Comparison of ENCODE assay signal across 8 mouse cellular contexts in genomic region chr7:131371880-131372651, GRCm38 (mm10). TPM values are rescaled to one million over a fixed set of nuclear protein-coding genes. Genes with fewer than 3 reads are reported as not detected.
DNase-seq lines count a peak whose midpoint lies in the region; ATAC-seq and TF ChIP-seq lines count a peak whose summit lies in the region.

No protein-coding gene starts in this region.

- peaks cover 5% of the 10 kb centered on the region for H3K4me1 ChIP-seq in hindbrain, embryonic 12.5 days
- peaks cover 5% of the 10 kb centered on the region for H3K4me1 ChIP-seq in midbrain, embryonic 11.5 days (ENCODE audit: control insufficient read depth, insufficient read depth, low read length)

- DNase-seq in layer of hippocampus, adult 2 months (ENCODE audit: low spot score in 2 of 2): no peak
- DNase-seq in layer of hippocampus, adult 9-10 months (ENCODE audit: low spot score): no peak
- peak; percentile 29 for DNase-seq in brain, embryonic 14.5 days (ENCODE audit: low read depth)
- no peak for DNase-seq in midbrain, embryonic 11.5 days (ENCODE audit: low spot score, missing footprints)
- DNase-seq in frontal cortex, postnatal 36 days (ENCODE audit: low spot score in 2 of 2): no peak
- DNase-seq in gastrocnemius, postnatal 4 days (ENCODE audit: low spot score in 2 of 2): no peak
- DNase-seq in gastrocnemius, postnatal 10 days: no peak

- H3K9ac ChIP-seq in hindbrain, embryonic 12.5 days: peak overlapping the region; percentile 85
- H3K9ac ChIP-seq in midbrain, embryonic 11.5 days (ENCODE audit: low read length): peak overlapping the region; percentile 95; the same call in 1 of the 2 replicates

- no peaks in the 10 kb centered on the region for H3K27me3 ChIP-seq in hindbrain, embryonic 12.5 days
- no peaks in the 10 kb centered on the region for H3K27me3 ChIP-seq in midbrain, embryonic 11.5 days (ENCODE audit: control insufficient read depth, insufficient read depth, low read length)

- TF ChIP-seq POLR2A in brain, embryonic 14.5 days (IDR thresholded peaks at IDR 0.05; ENCODE audit: borderline replicate concordance, extremely low read depth, insufficient read depth, insufficient read length, poor library complexity, severe bottlenecking): no peak

- 78% methylated on average over 9 of the region's 9 CpGs for WGBS in hindbrain, embryonic 12.5 days
- 76% methylated on average over 9 of the region's 9 CpGs for WGBS in midbrain, embryonic 11.5 days

- no peaks in the 10 kb centered on the region for H3K9me3 ChIP-seq in hindbrain, embryonic 12.5 days (replicated peaks)
- H3K9me3 ChIP-seq in midbrain, embryonic 11.5 days (ENCODE audit: control insufficient read depth, low read length): no peaks in the 10 kb centered on the region

- peak overlapping the region; percentile 79 for H3K4me2 ChIP-seq in hindbrain, embryonic 12.5 days (replicated peaks)
- peak overlapping the region; percentile 80 for H3K4me2 ChIP-seq in midbrain, embryonic 11.5 days

- H3K27ac ChIP-seq in layer of hippocampus, adult 2 months: peak overlapping the region; percentile 100; the same call in 1 of the 2 replicates
- H3K27ac ChIP-seq in hindbrain, embryonic 12.5 days: no peak overlapping the region
- H3K27ac ChIP-seq in midbrain, embryonic 11.5 days (ENCODE audit: low read depth, low read length): no peak overlapping the region

- TF ChIP-seq CTCF in layer of hippocampus, adult 2 months (conservative IDR thresholded peaks at IDR 0.05): peak; percentile 43
- no peak for TF ChIP-seq CTCF in brain, embryonic 14.5 days (IDR thresholded peaks at IDR 0.05; ENCODE audit: borderline replicate concordance, extremely low read depth, insufficient read depth, insufficient read length)

- H3K4me3 ChIP-seq in layer of hippocampus, adult 2 months: peak overlapping the region; percentile 67
- H3K4me3 ChIP-seq in hindbrain, embryonic 12.5 days: peak overlapping the region; percentile 76
- peak overlapping the region; percentile 73; the same call in 1 of the 2 replicates for H3K4me3 ChIP-seq in midbrain, embryonic 11.5 days (ENCODE audit: low read depth, low read length)

- no peak for ATAC-seq in hindbrain, embryonic 12.5 days (ENCODE audit: low FRiP score)
- ATAC-seq in midbrain, embryonic 11.5 days (ENCODE audit: low FRiP score): 0 out of 2 replicates have a peak, but pooled peaks have one; percentile 18

- H3K36me3 ChIP-seq in hindbrain, embryonic 12.5 days: no peaks in the 10 kb centered on the region
- no peaks in the 10 kb centered on the region for H3K36me3 ChIP-seq in midbrain, embryonic 11.5 days (ENCODE audit: control insufficient read depth, insufficient read depth, low read length)

RNA-seq across cellular contexts. Expression of gene Pstk, which starts 1.1 kb away (rescaled TPM):
- total RNA-seq in layer of hippocampus, adult 2 months (2021): 10 to 100 TPM; 50.1 to 57.4 TPM
- polyA plus RNA-seq in brain, embryonic 14.5 days (2012; rRNA removed): 36.7 and 43.2 TPM in 2 replicates
- polyA plus RNA-seq in hindbrain, embryonic 12.5 days (2016; fragmentation: Nextera tagmentation; extraction: Ambion mirVana): 54.8 and 56.5 TPM in 2 replicates
- polyA plus RNA-seq in midbrain, embryonic 11.5 days (2014; fragmentation: Nextera tagmentation; extraction: Ambion mirVana): 63.8 and 65.6 TPM in 2 replicates
- 10 to 100 TPM; 28.5 to 34.0 TPM for total RNA-seq in gastrocnemius, postnatal 4 days (2021)
- 10 to 100 TPM; 30.1 to 36.2 TPM for total RNA-seq in gastrocnemius, postnatal 10 days (2021)

RNA-seq across cellular contexts. Expression of gene 2310057M21Rik, which starts 9.5 kb away (rescaled TPM):
- total RNA-seq in layer of hippocampus, adult 2 months (2021): 10 to 100 TPM; 25.7 to 32.2 TPM
- polyA plus RNA-seq in brain, embryonic 14.5 days (2012; rRNA removed): 14.0 and 18.4 TPM in 2 replicates
- 17.3 and 21.3 TPM in 2 replicates for polyA plus RNA-seq in hindbrain, embryonic 12.5 days (2016; fragmentation: Nextera tagmentation; extraction: Ambion mirVana)
- 18.6 and 23.9 TPM in 2 replicates for polyA plus RNA-seq in midbrain, embryonic 11.5 days (2014; fragmentation: Nextera tagmentation; extraction: Ambion mirVana)
- 10 to 100 TPM; 13.7 to 19.7 TPM for total RNA-seq in gastrocnemius, postnatal 4 days (2021)
- total RNA-seq in gastrocnemius, postnatal 10 days (2021): 10 to 100 TPM; 14.2 to 15.0 TPM

RNA-seq across cellular contexts. Expression of gene Ikzf5, which starts 38.3 kb away (rescaled TPM):
- total RNA-seq in layer of hippocampus, adult 2 months (2021): 10 to 100 TPM; 52.3 to 55.6 TPM
- 19.6 and 20.5 TPM in 2 replicates for polyA plus RNA-seq in brain, embryonic 14.5 days (2012; rRNA removed)
- 18.9 and 22.7 TPM in 2 replicates for polyA plus RNA-seq in hindbrain, embryonic 12.5 days (2016; fragmentation: Nextera tagmentation; extraction: Ambion mirVana)
- 27.8 and 31.9 TPM in 2 replicates for polyA plus RNA-seq in midbrain, embryonic 11.5 days (2014; fragmentation: Nextera tagmentation; extraction: Ambion mirVana)
- total RNA-seq in gastrocnemius, postnatal 4 days (2021): 10 to 100 TPM; 27.0 to 32.2 TPM
- 10 to 100 TPM; 23.1 to 23.5 TPM for total RNA-seq in gastrocnemius, postnatal 10 days (2021)

RNA-seq across cellular contexts. Expression of gene Acadsb, which starts 38.3 kb away (rescaled TPM):
- 10 to 100 TPM; 83.9 to 92.3 TPM for total RNA-seq in layer of hippocampus, adult 2 months (2021)
- polyA plus RNA-seq in brain, embryonic 14.5 days (2012; rRNA removed): 21.3 and 29.4 TPM in 2 replicates
- polyA plus RNA-seq in hindbrain, embryonic 12.5 days (2016; fragmentation: Nextera tagmentation; extraction: Ambion mirVana): 107 and 111 TPM in 2 replicates
- 91.0 and 107 TPM in 2 replicates for polyA plus RNA-seq in midbrain, embryonic 11.5 days (2014; fragmentation: Nextera tagmentation; extraction: Ambion mirVana)
- 10 to 100 TPM; 76.4 to 77.9 TPM for total RNA-seq in gastrocnemius, postnatal 4 days (2021)
- total RNA-seq in gastrocnemius, postnatal 10 days (2021): 10 to 100 TPM; 72.8 to 75.2 TPM

RNA-seq across cellular contexts. Expression of gene Fam24a, which starts 38.4 kb away (rescaled TPM):
- not detected for total RNA-seq in layer of hippocampus, adult 2 months (2021)
- not detected in 2 replicates for polyA plus RNA-seq in brain, embryonic 14.5 days (2012; rRNA removed)
- not detected in 2 replicates for polyA plus RNA-seq in hindbrain, embryonic 12.5 days (2016; fragmentation: Nextera tagmentation; extraction: Ambion mirVana)
- 0.29 TPM in 1 of 2 replicates, not detected in the other for polyA plus RNA-seq in midbrain, embryonic 11.5 days (2014; fragmentation: Nextera tagmentation; extraction: Ambion mirVana)
- total RNA-seq in gastrocnemius, postnatal 4 days (2021): not detected
- total RNA-seq in gastrocnemius, postnatal 10 days (2021): not detected
